18 mouse cellular contexts compared by ENCODE assay signal in genomic region chr2:153577122-153577521, GRCm38 (mm10). TPM values are rescaled to one million over a fixed set of nuclear protein-coding genes. Genes with fewer than 3 reads are reported as not detected.
DNase-seq lines count a peak whose midpoint lies in the region; ATAC-seq and TF ChIP-seq lines count a peak whose summit lies in the region.
"Had no signal": no experiment of that assay in that cellular context is flagged by ENCODE, and none has a peak within 500 bp of the region (broad histone marks: within the 10 kb centered on the region; RNA-seq: fewer than 3 reads in every experiment).

No protein-coding gene starts in this region.

- WGBS in heart, embryonic 10.5 days = 51% methylated on average over 4 of the region's 4 CpGs
- 51% methylated on average over 4 of the region's 4 CpGs for WGBS in intestine, embryonic 15.5 days
- WGBS in liver, embryonic 15.5 days (ENCODE audit: insufficient replicate concordance) = 15% methylated on average over 4 of the region's 4 CpGs

- peak overlapping the region; percentile 75 for H3K27ac ChIP-seq in heart, embryonic 10.5 days
- no peak overlapping the region for H3K27ac ChIP-seq in intestine, embryonic 15.5 days
- H3K27ac ChIP-seq in liver, embryonic 15.5 days (replicated peaks) = peak overlapping the region; percentile 45
- H3K27ac ChIP-seq: embryonic facial prominence, embryonic 15.5 days; forebrain, embryonic 12.5 days; heart, embryonic 13.5 days; limb, embryonic 13.5 days had no signal

- peak; percentile 78 for ATAC-seq in intestine, embryonic 15.5 days
- peak; percentile 71 for ATAC-seq in liver, embryonic 15.5 days (ENCODE audit: insufficient read depth)

- H3K79me2 ChIP-seq in C2C12 (ENCODE audit: control insufficient read depth, insufficient read depth) = no peaks in the 10 kb centered on the region

- H3K4me2 ChIP-seq in intestine, embryonic 15.5 days (replicated peaks) = no peak overlapping the region
- no peak overlapping the region for H3K4me2 ChIP-seq in liver, embryonic 15.5 days
- H3K4me2 ChIP-seq: embryonic facial prominence, embryonic 15.5 days; forebrain, embryonic 12.5 days; heart, embryonic 13.5 days; limb, embryonic 13.5 days; midbrain, embryonic 11.5 days had no signal

- H3ac ChIP-seq in C2C12 (ENCODE audit: control insufficient read depth, insufficient read length, low read depth) = no peak overlapping the region

- no peak overlapping the region for H3K9ac ChIP-seq in intestine, embryonic 15.5 days
- H3K9ac ChIP-seq in liver, embryonic 15.5 days = no peak overlapping the region
- H3K9ac ChIP-seq: embryonic facial prominence, embryonic 15.5 days; forebrain, embryonic 12.5 days; heart, embryonic 13.5 days; limb, embryonic 13.5 days had no signal

- no peaks in the 10 kb centered on the region for H3K36me3 ChIP-seq in heart, embryonic 10.5 days
- no peaks in the 10 kb centered on the region for H3K36me3 ChIP-seq in C2C12 (ENCODE audit: control insufficient read depth, insufficient read depth)
- no peaks in the 10 kb centered on the region for H3K36me3 ChIP-seq in intestine, embryonic 15.5 days
- H3K36me3 ChIP-seq in liver, embryonic 15.5 days (replicated peaks) = no peaks in the 10 kb centered on the region
- H3K36me3 ChIP-seq: embryonic facial prominence, embryonic 15.5 days; forebrain, embryonic 12.5 days; heart, embryonic 13.5 days; limb, embryonic 13.5 days had no signal

- no peaks in the 10 kb centered on the region for H3K9me3 ChIP-seq in heart, embryonic 10.5 days
- H3K9me3 ChIP-seq in intestine, embryonic 15.5 days = no peaks in the 10 kb centered on the region
- H3K9me3 ChIP-seq in liver, embryonic 15.5 days (replicated peaks) = no peaks in the 10 kb centered on the region
- H3K9me3 ChIP-seq: embryonic facial prominence, embryonic 15.5 days; forebrain, embryonic 12.5 days; heart, embryonic 13.5 days; limb, embryonic 13.5 days had no signal

- no peaks in the 10 kb centered on the region for H3K79me3 ChIP-seq in C2C12 (ENCODE audit: low read depth)

- intact Hi-C loops in gastrocnemius, postnatal 36 days (cut with DNase I) = no loop called here

- no peak for TF ChIP-seq CTCF in C2C12 (IDR thresholded peaks at IDR 0.05; ENCODE audit: control insufficient read depth, insufficient read depth, insufficient read length)

- H3K4me3 ChIP-seq in heart, embryonic 10.5 days = no peak overlapping the region
- H3K4me3 ChIP-seq in C2C12 (ENCODE audit: insufficient read depth, poor library complexity, severe bottlenecking) = no peak overlapping the region
- no peak overlapping the region for H3K4me3 ChIP-seq in intestine, embryonic 15.5 days (replicated peaks)
- no peak overlapping the region for H3K4me3 ChIP-seq in liver, embryonic 15.5 days (replicated peaks)
- H3K4me3 ChIP-seq: embryonic facial prominence, embryonic 15.5 days; forebrain, embryonic 12.5 days; heart, embryonic 13.5 days; limb, embryonic 13.5 days had no signal

- H3K4me1 ChIP-seq in heart, embryonic 10.5 days = peaks cover 38% of the 10 kb centered on the region
- 0 out of 2 replicates have a peak, but pooled peaks cover 9% of the 10 kb centered on the region for H3K4me1 ChIP-seq in intestine, embryonic 15.5 days (replicated peaks)
- H3K4me1 ChIP-seq in liver, embryonic 15.5 days (replicated peaks) = peaks cover 86% of the 10 kb centered on the region
- H3K4me1 ChIP-seq: embryonic facial prominence, embryonic 15.5 days had no signal

- peak; percentile 72 for DNase-seq in heart, embryonic 10.5 days (ENCODE audit: low spot score)
- DNase-seq in heart, adult 8-10 months (ENCODE audit: low spot score) = no peak
- no peak for DNase-seq in cerebellum, adult 9-11 months
- DNase-seq in adrenal gland, postnatal 14 days = no peak
- no peak for DNase-seq in gastrocnemius, postnatal 36 days
- DNase-seq: adrenal gland, postnatal 25 days; cerebellum, adult 8-10 months; gastrocnemius, postnatal 25 days; kidney, postnatal 10 days; thymus, postnatal 4 days had no signal

- no peaks in the 10 kb centered on the region for H3K27me3 ChIP-seq in heart, embryonic 10.5 days (ENCODE audit: insufficient read depth, poor library complexity, severe bottlenecking)
- no peaks in the 10 kb centered on the region for H3K27me3 ChIP-seq in C2C12 (ENCODE audit: control insufficient read depth, insufficient read depth, insufficient read length)
- H3K27me3 ChIP-seq in intestine, embryonic 15.5 days (replicated peaks) = no peaks in the 10 kb centered on the region
- H3K27me3 ChIP-seq in liver, embryonic 15.5 days = no peaks in the 10 kb centered on the region
- H3K27me3 ChIP-seq: embryonic facial prominence, embryonic 15.5 days; forebrain, embryonic 12.5 days; heart, embryonic 13.5 days; limb, embryonic 13.5 days had no signal

TF ChIP-seq in C2C12, 6 proteins besides CTCF, POLR2A, EP300 and RAD21:
- TF ChIP-seq MYOG (IDR thresholded peaks at IDR 0.05; ENCODE audit: control insufficient read depth, extremely low read depth, insufficient read length) = no peak
- peak; percentile 80 for TF ChIP-seq MYOD1 (IDR thresholded peaks at IDR 0.05; ENCODE audit: control insufficient read depth, insufficient read length, low read depth)

RNA-seq across cellular contexts. Expression of gene Nol4l, which starts 47.4 kb away (rescaled TPM):
- polyA plus RNA-seq in heart, embryonic 10.5 days (2016; fragmentation: Nextera tagmentation; extraction: Ambion mirVana) = 20.8 and 21.4 TPM in 2 replicates
- total RNA-seq in heart, adult 8-10 months (2022) = 1 to 10 TPM; 2.2 to 3.6 (median 3.0) TPM
- 0.42 TPM for polyA plus RNA-seq in C2C12 (2012; fragmentation: generic; extraction: Trizol)
- polyA plus RNA-seq in intestine, embryonic 15.5 days (2015; fragmentation: Nextera tagmentation; extraction: Ambion mirVana) = 25.6 and 27.1 TPM in 2 replicates
- polyA plus RNA-seq in liver, embryonic 15.5 days (2015; fragmentation: Nextera tagmentation; extraction: Ambion mirVana) = 4.7 and 4.9 TPM in 2 replicates
- 15.6 and 16.0 TPM in 2 replicates for total RNA-seq in adrenal gland, postnatal 14 days (2021)
- total RNA-seq in gastrocnemius, postnatal 36 days (2021) = 1 to 10 TPM in 1 of 2 experiments, under 1 TPM in 1; 0.94 to 1.0 TPM

RNA-seq across cellular contexts. Expression of gene Commd7, which starts 55.5 kb away (rescaled TPM):
- polyA plus RNA-seq in heart, embryonic 10.5 days (2016; fragmentation: Nextera tagmentation; extraction: Ambion mirVana) = 64.8 and 68.6 TPM in 2 replicates
- total RNA-seq in heart, adult 8-10 months (2022) = 10 to 100 TPM; 10.7 to 14.7 (median 12.9) TPM
- polyA plus RNA-seq in C2C12 (2012; fragmentation: generic; extraction: Trizol) = 26.7 TPM
- 81.2 and 82.1 TPM in 2 replicates for polyA plus RNA-seq in intestine, embryonic 15.5 days (2015; fragmentation: Nextera tagmentation; extraction: Ambion mirVana)
- 28.1 and 28.2 TPM in 2 replicates for polyA plus RNA-seq in liver, embryonic 15.5 days (2015; fragmentation: Nextera tagmentation; extraction: Ambion mirVana)
- 27.7 and 33.6 TPM in 2 replicates for total RNA-seq in adrenal gland, postnatal 14 days (2021)
- 10 to 100 TPM in 1 of 2 experiments, 1 to 10 TPM in 1; 9.9 to 10.3 TPM for total RNA-seq in gastrocnemius, postnatal 36 days (2021)
